Mouse (Mus musculus): ENCODE results near the gene Pla2g1b.

Gene Pla2g1b

GRCm38 (mm10) chr5:115449247-115449646 is 16.8 kb upstream of the Pla2g1b start:
- DNase-seq: no peak

GRCm38 (mm10) chr5:115450410-115451317 is 15.4 kb upstream of the Pla2g1b start:
- no peak for DNase-seq

GRCm38 (mm10) chr5:115454422-115455090 is 11.5 kb upstream of the Pla2g1b start:
- DNase-seq: no peak

GRCm38 (mm10) chr5:115455838-115456237 is 10.2 kb upstream of the Pla2g1b start:
- DNase-seq: no peak

- DNase-seq: no peak
Measured at GRCm38 (mm10) chr5:115458918-115459317, 7.1 kb upstream of the Pla2g1b start.

- no peak for DNase-seq
Measured at GRCm38 (mm10) chr5:115464408-115465115, 1.5 kb upstream of the Pla2g1b start.

GRCm38 (mm10) chr5:115469791-115470190 is 3.7 kb downstream of the Pla2g1b start:
- no peak for DNase-seq

GRCm38 (mm10) chr5:115470766-115471531 is 4.9 kb downstream of the Pla2g1b start:
- no peak for DNase-seq

GRCm38 (mm10) chr5:115473191-115473590 is 7.1 kb downstream of the Pla2g1b start:
- no peak for DNase-seq

- DNase-seq: no peak
Measured at GRCm38 (mm10) chr5:115474174-115474828, 8.2 kb downstream of the Pla2g1b start.

GRCm38 (mm10) chr5:115475337-115476106 is 9.5 kb downstream of the Pla2g1b start:
- peak; percentile 44 for DNase-seq

- DNase-seq: no peak
Measured at GRCm38 (mm10) chr5:115476107-115476727, 10.2 kb downstream of the Pla2g1b start.

GRCm38 (mm10) chr5:115479561-115479960 is 13.5 kb downstream of the Pla2g1b start:
- no peak for DNase-seq

- DNase-seq: no peak
Measured at GRCm38 (mm10) chr5:115480101-115480500, 14.0 kb downstream of the Pla2g1b start.

- peak; percentile 35 for DNase-seq
Measured at GRCm38 (mm10) chr5:115482390-115483265, 16.6 kb downstream of the Pla2g1b start.

- DNase-seq: no peak
Measured at GRCm38 (mm10) chr5:115483385-115483784, 17.3 kb downstream of the Pla2g1b start.

GRCm38 (mm10) chr5:115483947-115484920 is 18.2 kb downstream of the Pla2g1b start, which contains the start of gene Sirt4:
Gene Sirt4 (minus strand): TSS chr5:115484725.
- DNase-seq: peak; percentile 80

GRCm38 (mm10) chr5:115484996-115485395 is 18.9 kb downstream of the Pla2g1b start:
- DNase-seq: no peak
